Mouse (Mus musculus) layer of hippocampus, adult 18-20 months (tissue): ENCODE measurements around the gene Cipc. TPM values are rescaled to one million over a fixed set of nuclear protein-coding genes. Genes with fewer than 3 reads are reported as not detected.

Experiments used
- DNase-seq, 2 experiments: peaks; one replicate each; pipeline ENCODE4 v3.0.0; 2022; ENCODE audit warnings: low spot score in 2 of 2
- total RNA-seq, 2 experiments: library from RNA; stranded (reverse); gene quantifications; 2 replicates each; pipeline ENCODE4 v1.2.3; 2021

Gene Cipc
- total RNA-seq, 2 experiments from 2014 or later: 72.9 to 75.1 TPM

GRCm38 (mm10) chr12:86989378-86989777 lies 42.5 kb downstream of the Cipc start:
- DNase-seq: no peak

- DNase-seq: peak in 1 of 2 experiments; percentile 24
These were observed 43.3 kb downstream of the Cipc start, which contains the start of gene Zdhhc22 for GRCm38 (mm10) chr12:86989890-86990754. Gene Zdhhc22, minus strand, starts transcription at chr12:86990430.

- DNase-seq: no peak
These were observed 43.9 kb downstream of the Cipc start for GRCm38 (mm10) chr12:86990755-86991110.

GRCm38 (mm10) chr12:86994166-86994565 lies 47.3 kb downstream of the Cipc start:
- no peak for DNase-seq

GRCm38 (mm10) chr12:86994776-86995175 lies 47.9 kb downstream of the Cipc start:
- no peak for DNase-seq

- no peak for DNase-seq
These were observed 49.1 kb downstream of the Cipc start for GRCm38 (mm10) chr12:86995931-86996330.

GRCm38 (mm10) chr12:86998699-86999098 lies 51.9 kb downstream of the Cipc start:
- no peak for DNase-seq

- peak in 1 of 2 experiments; percentile 37 for DNase-seq
These were observed 52.5 kb downstream of the Cipc start for GRCm38 (mm10) chr12:86999283-86999820.

GRCm38 (mm10) chr12:87000151-87000839 lies 53.5 kb downstream of the Cipc start:
- no peak for DNase-seq

- no peak for DNase-seq
These were observed 54.0 kb downstream of the Cipc start for GRCm38 (mm10) chr12:87000840-87001176.

GRCm38 (mm10) chr12:87002209-87002608 lies 55.4 kb downstream of the Cipc start:
- no peak for DNase-seq

- DNase-seq: no peak
These were observed 56.0 kb downstream of the Cipc start for GRCm38 (mm10) chr12:87002815-87003214.

GRCm38 (mm10) chr12:87003606-87004005 lies 56.8 kb downstream of the Cipc start:
- no peak for DNase-seq

GRCm38 (mm10) chr12:87004596-87004995 lies 57.8 kb downstream of the Cipc start:
- DNase-seq: no peak

Other genes starting within 250 kb of the Cipc start
- 1 to 10 TPM; 5.0 to 5.7 TPM for gene Angel1, start 220.6 kb upstream of the Cipc start, total RNA-seq
- gene Lrrc74a, start 212.7 kb upstream of the Cipc start, total RNA-seq: not detected
- gene Irf2bpl, start 62.2 kb upstream of the Cipc start, total RNA-seq: 10 to 100 TPM; 76.4 to 76.9 TPM
- gene Zdhhc22, start 43.4 kb downstream of the Cipc start, total RNA-seq: 1 to 10 TPM; 7.9 TPM
- gene Tmem63c, start 74.3 kb downstream of the Cipc start, total RNA-seq: 10 to 100 TPM; 34.9 to 35.3 TPM
- 1 to 10 TPM; 2.5 to 3.0 TPM for gene Ngb, start 155.5 kb downstream of the Cipc start, total RNA-seq
- gene Gstz1, start 200.1 kb downstream of the Cipc start, total RNA-seq: 10 to 100 TPM; 47.1 to 50.3 TPM
- gene Pomt2, start 200.9 kb downstream of the Cipc start, total RNA-seq: 10 to 100 TPM; 15.2 to 16.7 TPM